Mouse (Mus musculus) heart, adult 8-10 months (tissue): ENCODE results near the gene Atf7ip. TPM values are rescaled to one million over a fixed set of nuclear protein-coding genes. Genes with fewer than 3 reads are reported as not detected.

Experiments used
- DNase-seq: peaks from one replicate; pipeline ENCODE4 v3.0.0; 2022; ENCODE audit warnings: low spot score
- total RNA-seq, 4 experiments: library from RNA; stranded (reverse); gene quantifications; 2 replicates each; pipeline ENCODE4 v1.2.4; 2022

Gene Atf7ip
- total RNA-seq, 4 experiments from 2014 or later, result 68.3 to 94.1 (median 76.8) TPM

DNA sequence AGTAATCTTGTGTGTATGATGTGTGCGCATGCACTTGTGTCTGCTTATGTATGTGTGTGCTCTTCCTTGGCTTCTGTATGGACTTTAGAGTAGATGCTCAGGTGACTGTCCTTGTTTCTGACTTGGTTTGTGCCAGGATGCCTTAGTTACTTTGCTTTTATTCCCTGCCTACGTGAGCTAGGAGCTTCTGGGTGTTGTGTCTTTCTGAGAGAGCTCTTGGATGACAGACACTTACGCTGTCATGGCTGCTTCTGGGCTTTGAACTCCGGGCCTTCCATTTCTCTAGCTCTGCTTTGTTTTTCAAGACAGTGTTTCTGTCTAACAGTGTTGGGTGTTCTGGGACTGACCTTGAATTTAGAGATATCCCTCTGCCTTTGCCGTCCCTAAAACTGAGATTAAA, 16.7 kb downstream of the Atf7ip start:
- no peak for DNase-seq

DNA sequence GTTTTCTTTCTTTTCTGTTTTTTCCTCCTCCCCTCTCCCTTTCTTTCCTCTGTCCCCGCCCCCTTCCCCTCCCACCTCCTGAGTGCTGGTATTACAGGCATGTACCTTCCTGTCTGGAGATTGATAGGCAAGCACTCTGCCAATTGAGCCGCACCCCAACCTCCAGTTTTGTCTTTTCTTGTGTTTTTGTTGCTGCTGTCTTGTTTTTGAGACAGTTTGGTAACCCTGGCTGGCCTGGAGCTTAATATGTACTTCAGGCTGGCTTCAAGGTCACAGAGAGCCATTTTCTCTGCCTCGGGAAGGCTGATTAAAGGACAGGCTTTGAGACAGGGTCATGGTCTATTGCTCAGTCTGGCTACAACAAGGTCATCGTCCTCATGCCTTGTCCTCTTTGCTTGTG, 18.8 kb downstream of the Atf7ip start:
- no peak for DNase-seq

DNA sequence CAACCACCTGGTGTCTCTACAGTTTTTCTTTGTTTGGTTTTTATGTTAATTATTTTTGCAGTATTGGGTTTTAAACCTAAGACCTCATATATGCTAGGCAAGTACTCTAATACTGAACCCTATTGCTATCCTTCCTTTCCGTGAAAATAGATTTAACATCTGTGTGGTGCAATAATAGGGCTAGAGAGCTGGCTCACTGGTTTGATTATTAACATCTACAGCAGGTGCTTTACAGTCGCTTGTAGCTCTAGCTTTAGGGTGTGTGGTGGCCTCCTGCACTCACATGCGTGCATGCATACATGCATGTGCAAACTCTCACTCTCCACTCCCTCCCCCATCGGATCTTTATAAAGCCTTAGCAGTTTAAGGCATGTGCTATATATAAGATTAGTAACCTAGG, 19.6 kb downstream of the Atf7ip start:
- DNase-seq, result no peak

DNA sequence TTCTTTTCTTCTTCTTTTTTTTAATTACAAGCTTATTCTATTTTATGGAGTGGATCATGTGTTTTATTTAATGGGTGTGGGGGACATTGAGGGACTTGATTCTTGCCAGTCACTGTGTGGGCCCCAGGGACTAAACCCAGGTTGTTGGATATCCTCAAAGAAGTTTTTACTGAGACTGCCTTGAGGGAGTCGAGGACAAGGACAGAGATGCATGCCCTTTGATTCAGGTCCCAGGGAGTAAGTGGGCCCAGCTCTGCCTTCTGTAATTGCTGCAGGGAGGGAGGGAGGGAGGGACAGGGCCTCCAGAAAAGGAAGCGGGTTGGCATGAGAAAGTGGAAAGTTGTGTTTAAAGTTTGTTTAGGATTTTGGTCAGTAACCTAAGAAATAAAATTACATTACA, 23.2 kb downstream of the Atf7ip start:
- no peak for DNase-seq

DNA sequence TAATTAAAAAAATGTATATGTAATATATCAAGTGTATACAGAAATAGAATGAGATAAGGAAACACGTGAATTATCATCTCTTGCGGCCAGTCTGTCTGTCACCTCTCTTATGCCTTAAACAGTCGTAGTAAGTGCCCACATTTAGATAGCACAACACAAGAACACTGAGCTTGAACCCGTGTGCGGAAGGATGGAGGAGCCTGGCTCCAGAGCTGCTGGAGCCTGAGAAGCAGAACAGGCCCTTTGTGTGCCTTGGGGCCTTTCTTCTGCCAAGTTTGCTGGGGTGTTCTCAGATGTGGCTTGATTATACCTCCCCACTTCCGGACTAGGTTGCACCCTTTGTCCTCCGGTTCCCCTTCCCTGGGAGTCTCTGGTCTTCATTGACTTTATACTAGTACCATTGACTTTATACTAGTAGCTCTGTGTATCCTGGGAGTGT, 25.8 kb downstream of the Atf7ip start:
- DNase-seq, result peak; percentile 49

DNA sequence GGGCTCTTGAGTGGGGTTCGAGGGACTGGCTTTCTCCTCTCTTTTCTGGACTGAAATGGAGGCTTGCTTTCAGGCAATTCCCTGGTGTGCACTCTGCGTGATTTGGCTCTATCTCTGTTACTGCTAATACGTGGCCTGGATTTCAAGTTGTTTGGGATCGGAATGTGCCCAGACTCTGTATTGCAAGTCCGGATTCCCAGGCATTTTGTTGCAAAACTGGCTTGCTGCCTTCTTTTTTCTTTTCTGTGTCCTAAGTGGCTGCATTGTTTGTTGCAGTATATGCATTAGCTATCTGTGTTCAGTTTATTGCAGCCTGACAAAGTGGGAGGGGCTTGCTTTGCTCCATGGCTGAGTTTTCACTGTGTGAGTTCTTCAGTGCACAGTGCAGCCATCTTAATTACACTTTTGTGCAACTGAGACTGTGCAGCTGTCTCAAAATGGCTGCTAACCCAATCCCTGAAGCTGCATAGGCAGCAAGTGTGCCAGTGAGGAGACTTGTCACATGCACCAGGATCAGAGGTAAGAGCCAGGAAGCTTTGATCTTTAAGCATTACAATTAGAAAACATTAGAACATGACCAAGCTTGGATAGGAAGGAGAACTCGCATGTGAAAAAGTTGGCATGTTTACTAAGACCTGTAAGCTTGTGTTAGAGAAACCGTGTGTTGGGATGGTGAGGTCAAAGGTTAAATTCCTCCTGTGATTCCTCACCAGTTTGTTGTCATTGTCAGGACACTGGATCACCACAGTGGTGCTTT, 26.7 kb downstream of the Atf7ip start:
- DNase-seq, result peak; percentile 94

DNA sequence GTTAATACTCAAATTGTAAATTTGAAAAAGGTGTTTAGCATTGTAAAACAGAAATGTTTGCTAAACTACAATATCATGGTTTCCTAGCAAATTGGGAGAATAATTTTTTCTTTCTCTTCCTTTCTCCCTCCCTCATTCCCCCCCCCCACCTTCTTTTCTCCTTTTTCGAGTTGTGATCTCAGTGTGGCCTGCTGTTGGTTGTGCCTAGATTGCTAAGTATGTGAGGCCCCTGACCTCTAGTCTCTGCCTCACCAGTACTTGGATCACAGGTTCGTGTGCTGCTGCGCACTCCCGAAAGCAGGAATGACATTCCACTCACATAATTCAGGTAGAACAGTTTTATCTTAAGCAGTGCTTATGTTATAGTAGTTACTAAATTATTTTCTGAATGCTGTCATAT, 27.8 kb downstream of the Atf7ip start:
- no peak for DNase-seq

DNA sequence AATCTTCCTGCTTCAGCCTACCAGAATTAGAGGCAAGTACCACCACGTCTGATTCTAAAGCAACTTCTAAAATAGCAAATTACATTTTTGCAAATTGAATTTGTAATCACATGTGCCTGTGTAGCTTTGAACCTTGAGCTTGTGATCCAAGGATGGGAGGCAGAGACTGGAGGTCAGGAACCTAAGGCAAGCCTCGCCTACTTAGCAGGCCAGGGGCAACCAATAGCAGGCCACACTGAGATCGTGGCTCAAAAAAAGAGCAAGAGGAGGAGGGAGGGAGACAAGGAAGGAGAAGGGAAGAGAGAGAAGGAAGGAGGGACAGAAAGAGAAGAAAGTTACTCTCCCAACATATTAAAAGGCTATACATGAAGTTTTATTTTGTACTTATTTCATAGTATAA, 28.5 kb downstream of the Atf7ip start:
- no peak for DNase-seq

DNA sequence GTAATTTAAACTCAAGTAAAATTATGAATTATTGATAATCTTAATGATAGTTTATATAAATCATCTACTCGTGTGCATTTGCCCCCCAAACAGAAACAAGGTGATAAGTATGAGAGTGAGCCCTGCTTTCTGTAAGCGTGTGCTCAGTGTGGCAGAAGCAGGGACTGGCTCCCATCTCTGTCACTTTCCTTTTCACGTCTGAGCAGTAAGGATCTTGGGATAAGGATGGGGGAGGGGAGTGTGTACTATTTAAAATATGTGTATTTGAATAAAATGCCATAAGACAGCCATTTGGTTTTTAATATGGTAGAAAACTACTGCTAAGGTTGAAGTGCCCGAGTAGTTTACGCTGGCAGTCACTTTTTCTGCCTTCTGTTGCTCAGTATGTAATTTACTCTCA, 29.2 kb downstream of the Atf7ip start:
- no peak for DNase-seq

DNA sequence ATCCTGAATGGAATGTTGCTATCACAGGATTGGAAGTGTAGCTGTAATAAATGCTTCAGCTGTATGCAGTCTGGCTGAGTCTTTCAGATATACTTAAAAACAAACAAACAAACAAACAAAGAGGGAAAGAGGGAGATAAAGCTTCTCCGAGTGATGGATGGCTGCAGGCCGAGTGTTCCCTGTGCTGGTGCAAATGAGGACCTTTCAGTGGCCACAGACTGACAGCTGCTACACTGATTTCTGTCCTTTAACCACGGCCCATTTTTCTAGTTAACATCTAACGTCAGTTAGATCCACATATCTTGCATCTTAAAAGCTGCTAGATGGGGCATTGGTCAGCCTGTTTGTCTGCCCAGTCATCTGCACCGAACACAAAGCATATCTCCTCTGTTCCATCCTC, 30.2 kb downstream of the Atf7ip start:
- no peak for DNase-seq

DNA sequence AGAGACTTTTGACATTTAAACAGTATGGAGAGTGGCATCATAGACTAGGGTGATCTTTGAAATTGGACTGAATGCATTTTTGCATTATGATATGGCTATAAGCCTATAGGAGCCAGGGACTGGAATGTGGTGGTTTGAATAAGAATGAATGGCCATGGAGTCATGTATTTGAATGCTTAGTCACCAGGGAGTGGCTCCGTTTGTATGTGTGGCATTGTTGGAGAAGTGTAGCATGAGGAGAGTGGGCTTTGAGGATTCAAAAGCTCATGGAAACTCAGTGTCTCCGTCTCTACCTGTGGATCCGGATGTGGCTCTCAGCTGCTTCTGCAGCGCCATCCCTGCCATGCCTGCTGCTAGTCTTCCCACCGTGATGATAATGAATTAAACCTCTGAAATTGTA, 35.4 kb downstream of the Atf7ip start:
- no peak for DNase-seq

DNA sequence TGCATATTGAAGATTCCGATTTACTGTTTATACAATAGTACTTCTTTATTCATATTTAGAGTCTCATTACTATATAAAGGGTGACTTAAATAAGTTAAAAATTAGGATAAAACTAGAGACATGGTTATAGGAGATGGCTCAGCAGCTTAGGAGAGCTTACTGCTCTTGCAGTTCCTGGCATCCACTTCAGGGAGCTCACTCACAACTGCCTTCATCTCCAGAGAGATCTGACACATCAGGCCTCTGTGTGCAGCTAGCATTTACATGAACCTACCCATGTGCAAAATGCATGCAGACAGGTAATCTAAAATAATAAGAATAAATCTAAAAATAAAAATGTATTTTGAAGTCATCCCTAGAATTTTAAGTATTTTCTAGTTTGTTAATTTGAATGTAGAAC, 36.1 kb downstream of the Atf7ip start:
- no peak for DNase-seq

DNA sequence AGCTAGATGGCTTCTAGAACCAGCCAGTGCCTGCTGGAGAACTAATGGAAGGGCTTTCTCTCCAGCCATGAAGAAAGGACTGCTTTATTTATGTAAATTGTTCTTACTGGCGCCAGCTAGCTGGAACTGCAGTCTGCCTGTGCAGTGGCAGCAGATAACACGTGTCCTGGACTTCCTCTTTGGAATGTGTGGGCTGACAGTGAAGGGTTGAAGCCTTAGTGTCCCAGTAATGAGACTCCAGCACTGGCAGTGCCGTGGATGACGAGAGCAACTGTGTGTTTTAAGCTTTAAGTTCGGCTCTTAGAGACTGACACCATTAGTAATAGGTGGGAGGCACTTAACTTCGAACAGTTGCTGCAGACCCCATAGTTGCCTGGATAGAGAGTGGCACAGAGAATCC, 37.2 kb downstream of the Atf7ip start:
- peak; percentile 85 for DNase-seq

DNA sequence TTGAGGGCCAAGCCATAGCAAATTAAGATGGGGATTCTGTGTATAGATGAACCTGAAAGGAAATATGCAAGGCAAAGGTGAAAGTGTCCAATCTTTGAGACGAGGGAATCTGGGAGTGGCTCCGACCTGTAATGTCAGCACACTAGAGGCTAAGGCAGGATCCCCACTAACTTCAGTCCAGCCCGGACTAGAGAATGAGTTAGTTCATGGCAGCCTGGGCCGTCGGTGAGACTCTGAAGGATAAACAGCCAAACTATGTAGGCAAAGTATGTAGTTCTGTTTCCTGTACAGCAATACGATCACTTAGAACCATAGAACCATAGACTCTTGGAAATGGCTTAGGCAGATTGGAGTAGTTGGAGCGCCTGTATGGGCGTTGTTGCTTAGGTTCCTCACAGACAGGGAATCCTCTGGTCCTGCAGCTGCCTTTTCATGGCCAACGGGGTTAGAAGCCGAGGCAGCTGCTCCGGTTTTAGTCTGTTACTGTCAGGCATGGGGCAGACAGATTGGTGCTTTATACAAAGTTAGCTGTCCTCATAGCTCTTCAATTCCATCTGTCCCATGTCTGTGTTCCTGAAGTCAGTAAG, 39.4 kb downstream of the Atf7ip start:
- no peak for DNase-seq

DNA sequence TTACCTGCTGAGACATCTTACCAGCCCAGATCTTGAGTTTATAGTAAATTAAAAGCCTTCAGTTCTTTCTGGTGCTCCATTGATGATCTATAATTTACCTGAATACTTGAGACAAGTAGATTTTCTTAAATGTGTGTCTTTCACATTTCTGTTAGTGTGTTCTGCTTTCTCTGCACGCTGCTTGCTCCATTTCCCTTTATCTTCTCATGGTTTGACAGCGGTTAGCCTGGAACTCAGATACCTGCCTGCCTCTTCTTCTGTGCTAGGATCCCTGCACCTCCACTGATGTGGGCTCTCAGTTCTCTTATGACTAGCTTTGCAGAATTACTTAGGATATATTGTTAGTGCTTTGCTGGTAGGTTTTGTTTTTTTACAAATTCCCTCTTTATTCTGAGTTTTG, 40.3 kb downstream of the Atf7ip start:
- no peak for DNase-seq

DNA sequence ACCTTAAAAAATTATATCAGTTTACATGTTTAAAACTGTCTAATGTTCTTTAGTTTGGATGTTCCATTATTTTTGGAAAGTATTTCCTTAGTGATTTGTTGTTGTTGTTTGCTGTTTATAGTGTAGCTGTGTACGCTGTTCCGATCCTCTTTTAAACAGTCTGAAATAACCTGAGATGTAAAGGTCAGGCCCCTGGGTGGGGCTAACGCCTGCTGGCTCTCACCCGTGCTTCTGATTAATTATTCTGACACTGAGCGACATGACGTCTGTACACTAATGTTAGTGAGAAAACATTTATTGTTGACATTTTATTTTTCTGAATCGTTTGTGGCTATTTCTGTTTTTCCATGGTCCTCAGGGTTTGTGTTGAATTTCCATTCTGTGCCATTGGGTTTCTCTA, 41.0 kb downstream of the Atf7ip start:
- no peak for DNase-seq

DNA sequence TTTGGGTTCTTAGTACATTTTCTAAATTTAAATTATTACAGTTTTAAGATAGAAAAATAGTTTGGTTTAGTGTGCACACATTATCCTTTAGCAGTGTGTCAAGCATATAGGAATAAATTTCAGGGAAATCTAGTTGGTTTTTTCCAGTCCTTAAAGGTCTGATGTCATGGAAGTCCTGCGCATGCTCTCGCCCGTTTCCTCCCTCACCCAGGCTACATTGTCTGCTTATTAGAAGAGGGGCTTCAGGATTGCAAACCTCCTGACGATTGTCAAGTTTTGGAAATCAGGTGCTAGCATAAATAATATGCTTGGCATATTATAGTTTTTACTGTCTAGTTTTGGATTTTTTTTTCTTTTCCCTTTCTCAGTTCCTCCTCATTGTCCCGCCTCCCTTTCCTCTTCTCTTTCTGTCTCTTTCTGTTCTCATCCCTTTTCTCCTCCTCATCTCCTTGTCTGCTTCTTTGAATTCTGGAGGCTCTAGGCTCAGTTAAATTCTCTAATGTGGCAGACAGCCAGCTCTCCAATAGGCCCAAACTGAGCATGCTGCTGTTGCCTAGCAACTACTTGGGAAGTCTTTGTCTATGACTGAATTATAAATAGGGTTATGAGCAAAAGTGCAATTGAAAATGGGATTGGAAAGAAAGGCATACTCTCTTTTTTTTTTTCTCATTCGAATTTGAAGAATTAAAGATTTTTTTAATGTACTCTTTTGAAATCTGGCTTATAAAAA, 42.2 kb downstream of the Atf7ip start:
- peak; percentile 84 for DNase-seq

DNA sequence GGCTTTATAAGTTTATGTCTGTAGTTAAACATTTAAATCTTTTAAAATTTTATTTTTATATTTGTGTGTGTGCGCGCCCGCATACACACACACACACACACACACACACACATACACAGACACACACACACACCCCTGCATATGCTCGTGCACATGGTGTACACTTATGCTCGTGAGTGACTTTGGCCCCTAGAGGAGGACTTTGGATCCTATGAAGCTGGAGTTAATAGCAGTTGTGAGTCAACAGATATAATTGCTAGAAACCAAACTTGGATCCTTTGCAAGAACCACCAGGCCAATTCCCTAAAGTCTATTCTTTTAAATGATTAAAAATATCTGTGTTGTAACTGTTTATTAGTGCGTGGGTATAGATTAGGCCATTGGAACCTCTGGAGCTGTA, 42.8 kb downstream of the Atf7ip start:
- DNase-seq, result no peak

DNA sequence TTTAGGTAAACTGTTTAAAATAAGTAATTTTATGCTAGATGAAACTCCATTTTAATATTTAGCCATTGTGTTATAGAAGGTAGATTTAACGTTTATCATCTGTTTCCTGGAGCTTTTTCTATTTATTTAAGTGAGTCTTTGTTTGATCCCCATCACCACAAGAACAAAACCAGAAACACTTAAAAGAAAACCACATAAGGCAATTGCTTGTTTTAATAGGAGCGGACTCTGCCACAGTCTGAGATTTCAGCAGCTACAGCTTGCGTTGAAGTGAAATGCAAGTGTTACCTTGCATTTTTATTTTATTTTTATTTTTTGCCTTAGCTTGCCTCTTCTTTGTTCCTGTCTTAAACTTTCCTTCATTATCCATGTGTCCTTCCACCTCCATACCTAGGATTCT, 43.6 kb downstream of the Atf7ip start:
- DNase-seq, result no peak

DNA sequence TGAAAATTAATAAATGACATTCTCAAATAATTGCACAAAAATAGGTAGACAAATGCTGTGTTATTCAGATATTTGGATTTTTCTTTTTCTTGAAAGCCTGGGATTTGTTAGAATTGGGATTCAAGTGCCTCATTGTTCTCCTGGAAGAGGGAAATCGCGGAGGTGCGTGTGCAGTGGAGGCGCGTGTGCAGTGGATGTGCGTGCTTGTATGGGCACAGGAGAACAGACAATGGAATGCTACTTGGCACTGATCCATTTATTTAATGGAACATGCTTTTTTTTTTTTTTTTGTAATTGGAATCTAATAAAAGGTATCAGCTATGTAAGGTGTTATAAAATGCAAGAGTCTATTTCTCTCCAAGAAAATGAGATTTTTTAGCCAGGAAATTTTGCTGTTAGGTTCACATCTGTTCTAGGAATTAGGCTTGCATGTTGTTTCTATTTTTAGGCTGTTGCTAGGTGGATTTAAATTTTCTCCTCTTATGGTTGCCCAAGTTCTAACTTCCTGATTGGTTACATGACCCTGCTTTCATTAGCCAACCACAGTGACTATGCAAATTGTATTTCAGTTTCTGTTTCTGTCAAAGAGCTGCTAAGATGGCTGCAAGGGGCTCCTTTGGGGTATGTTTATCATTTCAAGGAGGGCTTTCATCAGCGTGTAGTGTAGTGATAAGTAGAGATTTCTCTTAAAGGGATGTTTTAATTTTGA, 44.8 kb downstream of the Atf7ip start:
- DNase-seq, result peak; percentile 83

DNA sequence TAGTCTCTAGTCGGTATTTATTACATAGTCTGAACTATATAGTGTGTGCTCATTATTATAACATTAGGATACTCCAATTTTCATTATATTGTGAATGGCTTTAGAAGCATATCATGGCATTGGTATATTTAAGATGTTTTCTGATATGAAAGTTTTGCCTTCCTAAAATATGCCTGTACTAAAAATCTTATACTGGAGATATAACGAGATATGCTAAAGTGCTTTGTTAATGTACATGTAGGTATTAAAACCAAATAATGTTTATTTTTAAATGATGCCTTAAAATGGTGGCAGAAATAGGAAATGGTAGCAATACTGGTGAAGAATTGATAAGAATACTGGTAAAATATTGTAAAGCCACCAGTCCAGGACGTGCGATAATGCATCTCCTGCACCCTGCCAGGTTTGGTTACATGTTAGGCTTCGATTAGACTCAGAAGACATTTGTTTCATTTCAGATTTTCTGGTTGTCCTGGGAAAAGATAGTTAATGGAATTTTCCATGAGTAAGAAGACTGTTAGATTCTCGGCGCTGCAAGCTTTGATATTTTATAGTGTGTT, 45.7 kb downstream of the Atf7ip start:
- no peak for DNase-seq

DNA sequence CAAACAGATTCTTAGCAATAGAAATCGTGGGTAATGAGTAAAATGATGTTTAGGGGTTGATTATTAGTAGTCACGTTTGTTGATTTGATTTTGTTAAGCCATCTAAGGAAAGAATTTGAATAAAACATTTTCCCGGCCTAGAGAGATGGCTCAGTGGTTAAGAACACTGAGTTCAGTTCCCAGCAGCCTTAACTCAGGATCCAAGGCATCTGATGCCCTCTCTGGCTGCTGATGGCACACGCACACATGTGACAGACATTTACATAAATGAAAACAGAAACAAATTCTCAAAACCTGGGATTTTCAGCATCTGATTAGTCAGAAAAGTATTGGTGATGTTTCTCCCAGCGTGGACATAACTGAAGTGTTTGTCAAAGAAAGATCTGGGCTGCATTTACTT, 47.2 kb downstream of the Atf7ip start:
- DNase-seq, result no peak
